Mouse (Mus musculus) olfactory bulb, adult 2 months (tissue): Measurements from ENCODE around the gene F830045P16Rik. TPM values are rescaled to one million over a fixed set of nuclear protein-coding genes. Genes with fewer than 3 reads are reported as not detected.

Experiments
- H3K27ac ChIP-seq: fragments of 200-500 bp; 2 replicates; pipeline ENCODE4 v1.5.1; 2012; ENCODE audit warnings: low read depth, low read length; ENCODE audit not compliant: insufficient read depth
- H3K4me1 ChIP-seq: fragments of 200-500 bp; 2 replicates; pipeline ENCODE4 v1.6.1; 2012; ENCODE audit warnings: low read length; ENCODE audit not compliant: control insufficient read depth, insufficient read depth
- H3K4me3 ChIP-seq: fragments of 200-500 bp; 2 replicates; pipeline ENCODE4 v1.5.1; 2012; ENCODE audit warnings: mild to moderate bottlenecking, low read depth, low read length, moderate library complexity; ENCODE audit not compliant: insufficient read depth
- CTCF ChIP-seq: fragments of 200-500 bp; IDR thresholded peaks from 2 replicates; pipeline ENCODE4 v1.5.1; 2012; ENCODE audit warnings: low read depth, mild to moderate bottlenecking, low read length, moderate library complexity; ENCODE audit not compliant: insufficient read depth
- POLR2A ChIP-seq: fragments of 200-500 bp; IDR thresholded peaks from 2 replicates; pipeline ENCODE4 v1.6.1; 2012; ENCODE audit warnings: mild to moderate bottlenecking, low read depth, low read length, moderate library complexity; ENCODE audit not compliant: insufficient read depth
- WGBS: fragments of 180-500 bp; shearing (Covaris S2); methylation state at CpG from one replicate; pipeline ENCODE4 v1.1.7; 2018; 5-methylcytosine and 5-hydroxymethylcytosine counted together
- polyA plus RNA-seq: library from polyadenylated mRNA; stranded (reverse); fragments of >200 nt; gene quantifications from 2 replicates; pipeline ENCODE4 v1.2.4, GENCODE M21; 2012; ENCODE audit warnings: low replicate concordance; ENCODE audit not compliant: missing spikeins, insufficient read depth, insufficient read length

Gene F830045P16Rik
- polyA plus RNA-seq, 1 experiment = not detected

DNA sequence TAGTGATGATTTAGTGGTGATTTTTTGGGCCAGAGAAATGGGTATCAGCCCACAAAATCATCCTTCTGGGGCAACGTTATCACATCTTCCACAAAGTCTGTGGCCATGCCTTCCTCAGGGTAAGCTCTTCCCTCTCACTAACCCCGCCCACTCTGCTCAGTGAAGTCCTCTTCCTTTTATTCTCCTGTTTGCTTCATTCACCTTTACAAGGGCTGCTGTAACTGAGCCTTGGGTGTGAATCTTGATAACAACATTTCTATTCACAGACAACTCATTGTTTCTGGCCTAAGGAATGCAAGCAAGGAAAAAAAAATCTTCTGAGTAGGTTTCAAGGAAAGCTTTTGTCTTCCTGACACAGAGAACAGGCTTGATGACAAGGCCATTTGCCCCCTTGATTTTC, 14.4 kb upstream of the F830045P16Rik start:
- Histone ChIP-seq H3K4me1 (no peaks in the 10 kb centered on the region), H3K27ac (no peak overlapping the region), H3K4me3 (no peak overlapping the region)
- WGBS = 91% methylated on average over 2 of the region's 2 CpGs
- TF ChIP-seq POLR2A = no peak
- no peak for TF ChIP-seq CTCF

DNA sequence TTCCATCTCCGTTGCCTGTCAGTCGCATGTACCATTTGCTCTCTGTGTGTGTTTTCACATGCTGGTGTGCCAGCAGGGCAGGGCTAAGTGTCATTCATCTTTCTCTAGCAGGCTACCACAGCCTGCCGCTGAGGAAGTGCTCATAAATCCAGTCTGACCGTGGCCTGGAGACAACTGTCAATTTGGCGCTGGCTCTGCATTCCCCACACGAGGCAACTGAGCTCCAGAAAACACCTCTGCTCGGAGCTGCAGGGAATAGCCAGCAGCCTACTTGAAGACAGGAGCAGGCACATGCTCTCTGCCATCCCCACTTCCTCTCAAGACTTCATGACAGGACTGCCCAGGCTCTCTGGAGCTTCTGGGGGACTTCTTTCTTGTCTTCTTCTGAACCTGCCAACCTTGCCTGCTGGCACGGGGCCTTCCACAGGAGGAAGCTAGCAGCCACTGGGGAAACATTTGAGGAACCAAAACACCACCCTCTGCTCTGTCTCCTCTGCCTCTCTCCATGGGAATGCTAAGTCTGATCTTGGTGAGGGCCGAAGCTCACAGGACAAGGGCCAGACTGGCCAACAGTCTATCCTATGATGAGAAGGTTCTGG, 13.2 kb upstream of the F830045P16Rik start:
- Histone ChIP-seq H3K4me1 (no peaks in the 10 kb centered on the region), H3K4me3 (no peak overlapping the region), H3K27ac (no peak overlapping the region)
- WGBS = 73% methylated on average over 9 of the region's 9 CpGs
- no peak for TF ChIP-seq POLR2A
- no peak for TF ChIP-seq CTCF

DNA sequence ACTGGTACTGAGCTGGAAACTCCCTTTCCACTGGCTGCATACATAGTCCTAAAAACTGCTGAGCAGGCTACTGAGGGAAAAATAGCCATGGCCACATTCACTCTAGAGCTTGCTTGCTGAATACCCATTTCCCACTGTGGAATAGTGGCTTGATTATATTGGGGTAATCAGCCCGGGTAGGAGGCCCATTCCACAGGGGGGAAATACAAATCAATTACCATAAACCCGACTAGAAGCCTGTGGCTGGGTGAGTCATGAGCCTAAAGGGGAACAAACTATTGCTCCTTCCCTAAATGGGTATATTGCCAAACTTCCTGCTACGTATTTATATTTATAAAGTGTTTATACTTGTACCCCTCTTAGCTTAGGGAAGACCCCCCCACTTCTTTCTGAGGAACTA, 10.4 kb upstream of the F830045P16Rik start:
- no peak for TF ChIP-seq POLR2A
- TF ChIP-seq CTCF = no peak
- Histone ChIP-seq H3K27ac (no peak overlapping the region), H3K4me3 (no peak overlapping the region), H3K4me1 (peaks cover 4% of the 10 kb centered on the region)
- WGBS = 49% methylated on average over 3 of the region's 3 CpGs

DNA sequence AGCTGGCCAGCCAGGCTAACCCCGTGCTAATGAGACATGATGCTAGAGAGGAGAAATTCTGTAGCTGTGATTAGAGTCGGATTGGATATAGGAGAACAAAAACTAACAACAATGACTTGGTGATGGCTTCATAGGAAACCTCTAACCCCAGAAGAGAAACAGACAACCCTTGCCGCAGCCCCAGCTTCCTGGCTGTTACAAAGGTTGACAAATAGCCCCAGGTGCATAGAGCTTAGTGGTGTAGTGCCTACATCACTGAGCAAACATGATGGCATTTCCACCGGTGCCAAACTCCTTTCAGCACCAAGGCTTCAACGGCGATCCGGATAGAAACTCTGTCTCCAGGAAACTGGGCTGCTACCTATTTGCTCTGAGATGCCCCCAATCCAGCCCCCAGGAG, 9.2 kb upstream of the F830045P16Rik start:
- no peak overlapping the region for H3K27ac ChIP-seq
- H3K4me1 ChIP-seq = peaks cover 4% of the 10 kb centered on the region
- no peak overlapping the region for H3K4me3 ChIP-seq
- 73% methylated on average over 7 of the region's 7 CpGs for WGBS
- no peak for TF ChIP-seq CTCF
- TF ChIP-seq POLR2A = no peak

DNA sequence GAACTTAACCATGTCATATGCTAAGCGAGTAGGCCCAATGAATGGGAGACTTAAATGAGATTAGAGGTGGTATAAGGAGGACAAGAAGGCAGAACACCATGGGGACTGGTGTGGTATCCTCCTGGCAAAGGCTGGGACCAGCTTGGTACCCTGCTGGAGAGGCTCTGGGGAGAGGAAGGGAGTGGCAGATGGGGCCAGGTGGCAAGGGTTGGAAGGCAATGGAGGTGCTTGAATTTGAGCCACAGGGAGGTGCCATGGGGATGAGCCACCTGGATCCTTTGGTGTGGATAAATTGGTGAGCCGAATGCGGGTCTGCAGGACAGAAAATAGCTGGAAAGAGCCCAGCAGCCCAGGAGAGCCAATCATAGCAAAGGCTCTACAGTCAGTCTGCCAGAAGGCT, 8.5 kb upstream of the F830045P16Rik start:
- no peak overlapping the region for H3K27ac ChIP-seq
- no peak overlapping the region for H3K4me3 ChIP-seq
- TF ChIP-seq POLR2A (no peak), CTCF (no peak)
- 66% methylated on average over 3 of the region's 3 CpGs for WGBS
- peaks cover 6% of the 10 kb centered on the region for H3K4me1 ChIP-seq

DNA sequence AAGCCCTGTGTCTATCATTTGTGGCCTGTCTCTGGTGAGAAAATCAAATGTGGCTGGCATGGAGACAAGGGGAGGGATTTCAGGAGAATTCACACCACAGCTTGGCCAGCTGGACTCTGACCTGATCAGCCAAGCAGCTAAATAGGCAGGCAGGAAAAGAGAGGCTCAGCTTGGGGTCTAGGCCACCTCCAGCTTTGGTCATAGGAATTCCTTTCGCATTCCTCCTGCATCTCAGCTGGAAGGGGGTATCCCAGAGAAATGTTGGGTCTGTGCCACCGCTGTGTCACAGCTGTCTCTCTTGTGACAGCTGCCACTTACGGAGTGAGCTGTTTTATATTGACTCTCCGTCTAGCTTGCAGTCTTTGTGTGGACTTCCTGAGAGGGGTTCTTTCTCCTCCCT, 8.0 kb upstream of the F830045P16Rik start:
- Histone ChIP-seq H3K4me3 (no peak overlapping the region), H3K27ac (no peak overlapping the region), H3K4me1 (peaks cover 8% of the 10 kb centered on the region)
- WGBS = 56% methylated on average over 4 of the region's 4 CpGs
- no peak for TF ChIP-seq CTCF
- TF ChIP-seq POLR2A = no peak

DNA sequence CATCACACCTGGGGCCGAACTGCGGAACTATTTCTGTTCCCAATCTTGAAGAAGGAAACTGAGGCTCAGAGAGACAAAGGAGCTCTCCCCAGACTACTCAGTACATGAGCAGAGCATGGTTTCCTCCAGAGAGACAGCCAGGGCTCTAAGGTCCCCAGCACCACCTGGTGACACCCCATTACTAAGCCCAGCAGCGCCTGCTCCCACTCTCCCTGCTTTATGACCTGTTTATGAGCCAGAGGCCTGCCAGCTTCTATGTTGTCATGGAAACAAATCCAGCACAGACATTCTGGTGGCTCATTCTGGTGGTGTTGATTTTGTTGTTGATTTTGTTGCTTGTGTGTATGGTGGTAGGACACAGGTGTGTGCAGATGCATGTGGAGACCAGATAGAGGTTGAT, 3.6 kb upstream of the F830045P16Rik start:
- Histone ChIP-seq H3K4me3 (no peak overlapping the region), H3K4me1 (peaks cover 22% of the 10 kb centered on the region), H3K27ac (no peak overlapping the region)
- WGBS = 79% methylated on average over 3 of the region's 3 CpGs
- TF ChIP-seq POLR2A = no peak
- TF ChIP-seq CTCF = no peak

DNA sequence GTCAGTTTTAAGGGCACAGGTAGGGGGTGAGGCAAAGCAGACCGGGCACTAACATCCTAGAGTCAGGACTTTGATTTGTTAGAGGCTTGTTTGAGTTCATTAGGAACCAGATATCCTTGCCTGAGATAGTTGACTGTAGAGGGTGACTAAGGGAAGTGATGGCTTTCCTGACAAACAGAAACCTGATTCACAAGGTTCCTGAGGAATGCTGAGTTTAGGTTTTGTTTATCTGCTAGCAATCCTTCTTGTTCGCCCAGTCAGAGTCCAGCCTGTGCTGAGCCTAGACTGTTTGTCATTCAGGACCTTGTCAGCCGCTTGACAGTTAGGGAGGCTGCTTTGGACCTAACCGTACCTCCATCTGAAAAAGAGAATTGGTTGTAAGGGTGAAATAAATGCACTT, 2.8 kb upstream of the F830045P16Rik start:
- Histone ChIP-seq H3K4me1 (peaks cover 19% of the 10 kb centered on the region), H3K27ac (no peak overlapping the region), H3K4me3 (no peak overlapping the region)
- WGBS = 80% methylated on average over 4 of the region's 4 CpGs
- TF ChIP-seq POLR2A = no peak
- no peak for TF ChIP-seq CTCF

DNA sequence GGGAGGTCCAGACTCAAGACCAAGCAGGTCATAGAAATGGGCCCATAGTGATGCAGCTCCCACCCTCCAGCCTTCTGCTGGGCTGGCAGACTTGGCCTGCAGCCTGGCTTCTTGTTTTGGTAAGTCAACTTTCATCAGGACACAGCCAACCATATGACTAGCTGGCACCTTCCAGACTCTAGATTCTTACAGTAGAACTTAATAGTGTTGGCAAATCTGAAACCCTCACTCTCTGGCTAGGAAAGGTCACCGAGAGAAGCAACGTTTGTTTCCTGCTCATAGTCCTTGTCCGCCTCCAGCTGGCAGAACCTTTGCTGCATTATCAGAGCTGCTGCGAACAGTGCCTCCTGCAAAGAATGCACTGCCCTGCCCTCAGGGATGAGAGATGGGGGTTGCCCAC, 1.5 kb upstream of the F830045P16Rik start:
- WGBS = 50% methylated on average over 4 of the region's 4 CpGs
- Histone ChIP-seq H3K4me3 (no peak overlapping the region), H3K27ac (no peak overlapping the region), H3K4me1 (peaks cover 19% of the 10 kb centered on the region)
- TF ChIP-seq POLR2A (no peak), CTCF (no peak)

DNA sequence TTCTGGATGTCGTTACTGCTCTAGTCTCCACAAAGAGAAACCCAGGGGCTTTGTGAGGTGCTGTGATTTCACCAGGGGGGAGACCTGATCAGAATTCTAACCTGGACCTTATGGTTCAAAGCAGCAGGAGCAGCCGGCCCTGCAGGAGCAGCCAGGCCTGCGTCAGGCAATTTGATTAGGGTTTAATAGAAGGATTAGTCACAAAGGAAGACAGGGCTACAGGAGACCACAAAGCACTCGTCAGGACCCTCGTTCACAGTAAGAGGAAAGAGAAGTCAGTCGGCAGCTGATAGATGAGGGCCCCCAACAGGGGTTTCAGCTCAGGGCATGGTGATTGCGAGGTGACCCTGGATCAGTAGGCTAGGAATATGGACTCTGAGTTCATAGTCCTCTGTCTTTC, 958 bp upstream of the F830045P16Rik start:
- Histone ChIP-seq H3K4me1 (peaks cover 19% of the 10 kb centered on the region), H3K27ac (no peak overlapping the region), H3K4me3 (no peak overlapping the region)
- 55% methylated on average over 7 of the region's 7 CpGs for WGBS
- TF ChIP-seq POLR2A (no peak), CTCF (no peak)

DNA sequence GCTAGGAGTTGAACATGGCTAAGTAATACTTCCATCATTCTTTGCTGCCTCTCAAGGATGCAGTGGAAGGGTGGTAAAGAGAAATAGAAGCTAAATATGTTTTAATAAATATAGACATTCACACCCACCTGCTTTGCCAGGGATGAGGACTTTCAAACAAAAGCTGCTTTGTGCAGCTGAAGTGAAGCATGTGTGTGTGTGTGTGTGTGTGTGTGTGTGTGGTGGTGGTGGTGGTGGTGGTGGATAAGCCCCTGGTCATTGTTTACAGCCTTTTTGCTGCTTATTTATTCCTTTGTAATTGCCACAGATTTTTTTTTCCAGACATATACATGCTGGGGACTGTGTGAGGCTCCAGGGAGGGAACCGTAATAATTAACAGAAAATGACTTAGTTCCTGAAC, 524 bp upstream of the F830045P16Rik start:
- H3K4me3 ChIP-seq = no peak overlapping the region
- TF ChIP-seq CTCF (no peak), POLR2A (no peak)
- no peak overlapping the region for H3K27ac ChIP-seq
- 64% methylated on average over 1 of the region's 1 CpGs for WGBS
- peaks cover 19% of the 10 kb centered on the region for H3K4me1 ChIP-seq
